Mouse (Mus musculus) kidney, adult 2 months (tissue): ENCODE measurements around the gene Mcts2.

Source experiments
- CTCF ChIP-seq: fragments of 200-500 bp; conservative IDR thresholded peaks from 2 replicates; pipeline ENCODE4 v1.5.1; 2011; ENCODE audit warnings: low read depth, mild to moderate bottlenecking, control low read depth, low read length, moderate library complexity, mixed read lengths; ENCODE audit not compliant: insufficient read depth, insufficient read length
- POLR2A ChIP-seq: fragments of 200-500 bp; IDR thresholded peaks from one replicate; pipeline ENCODE4 v1.6.1; 2011; ENCODE audit warnings: low read depth, low read length, control low read depth

- no peak for TF ChIP-seq POLR2A
- no peak for TF ChIP-seq CTCF
Measured at GRCm38 (mm10) chr2:152678925-152679324, 7.9 kb upstream of the Mcts2 start.
